Mouse (Mus musculus) urinary bladder, adult 18-20 months (tissue): ENCODE data around the gene Map3k4.
"Not testable (repeated sequence)": the region's sequence is repeated elsewhere in the genome, so short reads cannot be mapped to it uniquely, and the experiment has no call there.

ENCODE experiments used
- DNase-seq, 2 experiments: peaks; one replicate each; pipeline ENCODE4 v3.0.0; 2022; ENCODE audit warnings: low spot score in 2 of 2, mixed read lengths in 2 of 2

Gene Map3k4

DNA sequence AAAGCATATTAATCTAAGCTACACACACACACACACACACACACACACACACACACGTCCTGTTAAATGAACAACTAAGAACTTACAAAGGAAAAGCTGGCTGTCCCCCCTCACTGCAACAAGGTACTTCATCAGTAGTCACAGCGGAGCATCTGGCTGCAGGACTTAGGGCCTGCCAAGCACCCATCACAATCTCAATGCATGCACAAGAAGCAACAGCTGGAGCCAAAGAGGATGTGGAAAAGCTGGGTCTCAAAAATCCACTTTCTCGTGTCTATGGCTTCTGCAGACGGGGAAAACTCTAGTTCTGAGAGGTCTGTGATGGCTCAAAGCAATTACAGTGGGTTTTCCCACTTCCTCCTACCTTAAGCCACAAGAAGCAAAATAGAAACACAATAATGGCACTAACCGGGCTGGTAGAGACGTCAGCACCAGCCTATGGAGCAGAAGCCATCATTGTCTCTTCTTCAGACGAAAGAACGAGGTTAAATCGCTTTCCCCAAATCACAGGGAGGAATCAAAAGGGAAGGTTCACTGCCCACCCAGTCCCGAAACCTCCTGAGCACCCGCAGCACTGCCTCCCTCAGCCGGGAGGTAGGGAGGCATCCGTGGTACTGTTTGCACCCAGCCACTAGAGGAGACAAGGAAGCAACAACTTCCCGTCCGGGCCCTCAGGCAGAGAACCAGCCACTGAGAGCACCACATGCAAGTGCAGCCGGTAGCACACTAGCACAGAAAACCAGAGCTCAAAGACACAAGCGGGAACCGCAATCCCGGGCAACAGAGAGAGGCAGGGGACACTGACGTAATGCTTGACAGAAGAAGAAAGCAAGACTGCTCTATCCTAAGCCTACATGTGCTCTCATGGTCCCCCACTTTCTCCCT, 11.1 kb downstream of the Map3k4 start:
- DNase-seq: no peak

DNA sequence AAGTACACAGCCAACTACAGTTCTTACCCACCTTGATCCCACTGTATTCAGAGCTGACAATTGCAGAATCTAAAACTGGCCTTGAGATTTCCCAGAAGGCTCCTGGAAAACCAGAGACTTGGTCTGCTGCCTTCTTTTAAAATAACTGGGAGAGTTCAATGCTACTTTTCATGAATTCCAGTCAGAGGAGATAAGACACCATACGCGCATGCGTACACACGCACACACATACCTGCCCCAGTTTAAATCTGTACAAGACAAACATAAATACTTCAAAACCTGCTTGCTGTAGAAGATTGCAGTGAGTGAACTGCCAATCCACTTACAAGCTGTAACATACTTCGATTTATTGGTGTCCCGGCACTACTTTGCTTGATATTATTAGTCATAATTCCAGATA, 13.9 kb downstream of the Map3k4 start:
- peak in 1 of 2 experiments; percentile 35 for DNase-seq

DNA sequence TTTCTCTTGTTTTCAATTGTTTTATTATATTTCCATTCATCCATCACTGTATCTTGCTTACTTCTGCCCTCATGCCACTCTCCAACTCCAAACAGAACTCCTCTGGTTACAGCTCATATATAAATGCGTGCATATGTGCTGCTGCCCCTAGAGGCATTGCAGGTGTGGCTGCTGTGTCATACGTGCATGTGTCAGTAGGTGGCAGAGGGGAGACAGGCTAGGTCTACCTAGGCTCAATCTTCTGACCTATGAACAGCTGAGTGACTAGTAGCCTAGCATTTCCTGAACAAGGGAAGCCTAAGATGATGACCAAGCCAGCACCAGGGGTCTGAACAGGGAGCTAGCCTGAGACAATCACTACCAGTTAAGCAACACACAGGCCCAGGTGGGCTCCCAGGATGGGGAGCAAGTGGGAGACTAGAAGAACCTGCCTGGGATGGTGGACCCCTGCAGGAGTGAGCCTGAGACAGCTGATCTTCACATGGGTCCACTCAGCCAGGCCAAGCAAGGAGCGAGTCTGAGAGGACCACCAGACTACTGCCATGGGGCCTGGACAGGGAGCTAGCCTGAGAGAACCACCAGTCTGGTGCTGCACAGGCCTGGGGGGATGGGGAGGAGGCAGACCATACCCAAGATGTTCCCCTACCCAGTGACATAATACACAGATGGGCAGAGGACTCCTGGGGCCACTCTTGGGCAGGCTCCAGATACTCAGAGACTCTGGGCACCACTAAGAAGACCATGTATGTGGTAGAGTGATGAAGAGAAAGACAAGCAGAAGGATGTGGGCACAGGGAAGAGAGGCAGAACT, 17.5 kb downstream of the Map3k4 start:
- peak in 1 of 2 experiments; percentile 27 for DNase-seq

DNA sequence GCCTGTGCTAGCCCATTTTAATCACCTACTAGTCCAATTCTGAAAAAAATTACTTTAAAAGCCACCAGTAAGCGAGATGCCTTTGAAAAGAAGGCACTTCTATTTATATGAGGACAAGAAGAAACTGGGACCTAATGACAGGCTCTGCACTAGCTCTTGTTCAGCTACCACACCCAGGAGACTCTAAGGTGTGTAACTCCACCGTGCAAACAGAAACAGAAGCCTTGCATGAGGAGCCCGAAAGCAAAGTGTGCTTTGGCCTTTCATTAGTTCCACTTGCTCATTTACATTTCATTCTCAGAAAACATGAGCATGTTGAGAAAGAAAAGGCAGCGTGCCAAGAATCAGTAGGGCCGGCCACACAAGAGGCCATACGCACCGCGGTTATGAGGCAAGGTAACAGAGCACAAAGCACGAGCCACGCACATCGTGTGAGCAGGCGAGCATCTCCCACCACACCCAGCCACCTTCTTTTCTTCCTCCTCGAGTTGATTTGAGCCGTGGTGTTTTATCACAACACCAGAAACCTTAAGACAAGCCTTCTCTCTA, 18.4 kb downstream of the Map3k4 start:
- DNase-seq: no peak

- DNase-seq: no peak
Measured at GRCm38 (mm10) chr17:12299371-12299770, 19.2 kb downstream of the Map3k4 start.

GRCm38 (mm10) chr17:12297978-12298377, 20.6 kb downstream of the Map3k4 start:
- no peak for DNase-seq

- no peak for DNase-seq
Measured at GRCm38 (mm10) chr17:12297292-12297691, 21.3 kb downstream of the Map3k4 start.

- not testable (repeated sequence) for DNase-seq
Measured at GRCm38 (mm10) chr17:12295926-12296325, 22.7 kb downstream of the Map3k4 start.

DNA sequence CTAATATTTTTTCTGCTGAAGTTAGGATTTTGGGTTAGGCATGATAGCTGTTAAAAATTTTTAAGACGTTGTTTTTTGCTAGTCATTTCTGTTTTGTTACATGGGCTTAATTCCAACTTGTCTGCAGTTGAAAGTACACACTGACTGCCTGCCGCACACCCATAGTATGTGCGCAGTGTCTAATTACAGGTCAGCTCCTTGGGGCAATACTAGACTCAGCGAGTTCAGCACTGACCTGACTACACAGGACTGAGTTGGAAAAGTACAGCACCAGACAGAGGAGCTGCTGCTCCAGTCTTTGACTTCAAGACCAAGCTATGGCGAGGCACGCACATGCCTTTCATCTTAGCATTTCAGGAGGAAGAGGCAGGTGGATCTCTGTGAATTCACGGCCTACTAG, 24.2 kb downstream of the Map3k4 start:
- no peak for DNase-seq

GRCm38 (mm10) chr17:12293571-12293970, 25.0 kb downstream of the Map3k4 start:
- no peak for DNase-seq

DNA sequence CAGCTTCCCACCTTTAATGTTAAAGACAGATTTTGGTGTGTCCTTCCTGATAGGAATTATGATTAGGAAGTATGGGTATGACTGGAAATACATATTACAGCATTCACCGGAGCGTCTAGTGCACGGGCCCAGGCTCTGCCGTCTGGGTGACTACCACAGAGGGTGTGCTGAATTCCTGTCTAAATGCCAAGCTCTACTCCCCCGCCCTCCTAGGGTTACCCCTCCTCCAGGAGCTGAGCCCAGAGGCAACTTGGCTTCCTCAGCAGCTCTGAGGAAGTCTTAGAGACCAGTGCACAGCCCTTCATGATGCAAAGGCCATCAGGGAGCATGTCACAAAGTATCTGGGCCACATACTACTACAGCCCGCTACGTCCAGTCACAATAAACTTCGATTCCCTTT, 25.7 kb downstream of the Map3k4 start:
- no peak for DNase-seq

- DNase-seq: no peak
Measured at GRCm38 (mm10) chr17:12292356-12292755, 26.2 kb downstream of the Map3k4 start.

DNA sequence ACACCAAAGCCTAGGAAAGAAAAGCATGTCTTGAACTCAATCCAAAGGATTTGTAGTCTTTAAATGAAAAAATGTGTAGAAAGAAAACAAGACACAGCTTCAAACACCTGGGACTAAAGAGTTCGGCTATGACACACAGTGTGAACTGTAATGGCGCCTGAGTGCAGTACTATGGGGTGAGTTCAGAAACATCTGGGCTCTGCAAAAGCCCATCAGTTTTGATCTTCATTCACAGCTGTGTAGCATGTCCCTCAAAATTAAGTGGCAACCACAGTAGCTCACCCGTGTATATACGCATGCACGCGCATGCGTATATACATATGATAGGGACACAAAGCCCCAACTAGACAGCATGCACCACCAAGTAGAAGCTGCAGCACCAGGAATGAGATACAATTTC, 27.4 kb downstream of the Map3k4 start:
- DNase-seq: no peak

DNA sequence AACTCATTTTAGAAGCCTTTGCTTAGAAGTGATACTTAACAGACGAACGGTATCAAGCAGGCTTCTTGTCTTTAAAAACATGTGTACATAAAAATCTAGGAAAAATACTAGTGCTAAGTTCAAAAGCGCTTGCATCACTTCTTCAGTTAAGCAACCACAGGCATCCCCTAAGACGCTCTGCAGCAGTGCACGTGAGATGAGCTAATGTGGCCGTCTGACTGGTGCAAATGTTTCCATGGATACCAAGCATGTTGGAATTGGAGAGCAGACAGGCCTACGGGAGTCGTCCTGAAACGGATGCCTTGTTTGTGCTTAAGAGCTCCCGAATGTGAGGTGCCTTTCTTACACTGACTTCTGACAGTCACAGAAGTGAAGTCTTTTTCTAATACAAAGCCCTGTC, 27.9 kb downstream of the Map3k4 start:
- peak in 1 of 2 experiments; percentile 51 for DNase-seq

- DNase-seq: not testable (repeated sequence)
Measured at GRCm38 (mm10) chr17:12289836-12290235, 28.8 kb downstream of the Map3k4 start.

DNA sequence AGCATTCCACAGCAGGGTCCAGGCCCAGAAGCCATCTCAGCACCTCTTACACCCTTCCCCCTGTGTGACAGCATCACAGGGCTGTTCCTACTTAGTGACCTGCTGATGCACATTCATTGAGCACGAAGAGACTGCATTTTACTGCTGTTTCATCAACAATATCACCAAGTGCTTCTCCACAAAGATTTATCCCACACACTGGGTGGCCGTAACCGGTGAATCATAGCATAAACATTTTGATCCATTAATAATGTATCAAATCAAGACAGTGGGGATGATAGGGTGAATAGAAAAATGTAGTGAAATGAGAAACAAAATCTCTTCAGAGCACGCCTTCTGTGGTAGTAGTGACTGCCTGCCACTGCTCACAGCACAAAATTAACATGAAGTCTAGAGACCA, 29.7 kb downstream of the Map3k4 start:
- DNase-seq: no peak

GRCm38 (mm10) chr17:12279810-12280209, 38.8 kb downstream of the Map3k4 start:
- DNase-seq: no peak

- DNase-seq: no peak
Measured at GRCm38 (mm10) chr17:12278073-12278472, 40.5 kb downstream of the Map3k4 start.

- no peak for DNase-seq
Measured at GRCm38 (mm10) chr17:12277297-12277696, 41.3 kb downstream of the Map3k4 start.

DNA sequence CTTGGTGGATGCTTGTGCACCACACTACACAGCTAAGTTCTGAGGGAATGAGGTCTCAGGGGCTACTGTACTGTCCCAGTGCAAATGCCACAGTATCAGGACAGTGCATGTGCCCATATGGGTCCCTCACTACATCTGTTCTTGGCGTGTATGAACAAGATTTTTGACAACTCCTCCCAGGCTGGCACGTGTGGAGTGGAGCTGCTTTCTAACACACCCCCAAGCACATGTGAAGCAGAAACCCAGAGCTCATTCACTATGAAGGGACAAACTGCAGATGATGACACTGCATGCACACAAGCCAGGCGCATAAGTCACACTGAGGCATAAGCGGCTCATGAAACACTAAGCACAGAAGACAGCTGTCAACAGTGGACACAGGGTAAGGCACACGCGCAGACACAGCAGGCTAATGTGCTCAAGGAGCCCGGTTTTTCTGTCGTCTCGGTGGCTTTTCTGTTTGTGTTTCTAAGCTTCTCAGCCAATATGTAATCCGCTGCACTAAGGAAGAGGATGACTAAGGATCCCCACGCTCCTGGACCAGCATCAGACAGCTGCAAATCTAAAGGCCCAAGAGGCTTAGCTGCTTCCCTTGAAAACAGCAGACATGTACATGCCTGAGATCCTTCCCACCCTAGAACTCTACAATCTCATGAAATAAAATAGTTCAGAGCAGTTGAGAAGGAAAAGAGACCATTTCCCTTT, 41.9 kb downstream of the Map3k4 start:
- DNase-seq: no peak

GRCm38 (mm10) chr17:12275756-12276155, 42.8 kb downstream of the Map3k4 start:
- no peak for DNase-seq

DNA sequence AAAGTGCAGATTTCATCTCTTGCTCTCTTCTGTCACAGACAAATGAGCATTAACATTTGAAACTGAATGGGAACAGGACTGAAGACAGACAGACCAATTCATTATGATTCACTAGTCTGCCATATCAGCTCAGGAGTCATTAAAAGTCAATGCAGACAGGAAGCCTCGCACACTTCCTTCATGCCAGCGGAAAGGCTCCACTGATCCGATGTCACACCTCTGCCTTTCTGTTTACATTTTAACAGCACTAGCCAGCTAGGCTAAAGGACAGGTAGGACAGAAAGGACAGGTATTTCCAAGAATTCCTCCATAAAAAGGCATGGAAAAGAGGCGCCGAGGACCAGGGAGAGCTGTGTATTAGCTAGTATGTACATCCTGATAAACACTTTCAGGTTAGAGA, 45.6 kb downstream of the Map3k4 start:
- no peak for DNase-seq
